Mouse (Mus musculus) embryonic facial prominence, embryonic 13.5 days (tissue): ENCODE measurements at regions not wholly inside any gene's neighbourhood (a gene's known extent, or its start where the extent isn't known, plus 50 kb on each side); places are given as distances from the start of the nearest gene placed in this dataset.

Experiments used
- ATAC-seq: fragments of 200-750 bp; cut with Nextera tagmentation; 2 replicates; pipeline ENCODE4 v1.8.0; 2017; ENCODE audit warnings: low read depth; ENCODE audit not compliant: insufficient number of reproducible peaks, insufficient read depth, low FRiP score, low TSS enrichment
- H3K27ac ChIP-seq: fragments of 300-500 bp; sonication (generic); 2 replicates; pipeline ENCODE4 v1.5.1; 2015; ENCODE audit warnings: moderate library complexity, mild to moderate bottlenecking, inconsistent platforms
- H3K27me3 ChIP-seq: fragments of 300-500 bp; sonication (generic); 2 replicates; pipeline ENCODE4 v1.6.1; 2015; ENCODE audit warnings: mild to moderate bottlenecking, inconsistent platforms
- H3K36me3 ChIP-seq: fragments of 300-500 bp; sonication (generic); 2 replicates; pipeline ENCODE4 v1.6.1; 2015; ENCODE audit warnings: mild to moderate bottlenecking, inconsistent platforms
- H3K4me1 ChIP-seq: fragments of 300-500 bp; sonication (generic); 2 replicates; pipeline ENCODE4 v1.6.1; 2015; ENCODE audit warnings: inconsistent platforms
- H3K4me2 ChIP-seq: fragments of 300-500 bp; sonication (generic); 2 replicates; pipeline ENCODE4 v1.6.1; 2015; ENCODE audit warnings: moderate library complexity, mild to moderate bottlenecking, inconsistent platforms
- H3K4me3 ChIP-seq: fragments of 300-500 bp; sonication (generic); 2 replicates; pipeline ENCODE4 v1.5.1; 2015; ENCODE audit warnings: mild to moderate bottlenecking, inconsistent platforms
- H3K9ac ChIP-seq: fragments of 300-500 bp; sonication (generic); 2 replicates; pipeline ENCODE4 v1.6.1; 2015; ENCODE audit warnings: mild to moderate bottlenecking, inconsistent platforms
- H3K9me3 ChIP-seq: fragments of 300-500 bp; sonication (generic); 2 replicates; pipeline ENCODE4 v1.6.1; 2016; ENCODE audit warnings: inconsistent platforms
- WGBS: fragments of 180-500 bp; shearing (Covaris S2); methylation state at CpG from one replicate; pipeline ENCODE4 v1.1.7; 2015; ENCODE audit warnings: mixed read lengths; 5-methylcytosine and 5-hydroxymethylcytosine counted together

- Histone ChIP-seq H3K27ac (no peak overlapping the region), H3K27me3 (no peaks in the 10 kb centered on the region), H3K4me3 (no peak overlapping the region), H3K9ac (no peak overlapping the region), H3K4me1 (0 out of 2 replicates have a peak, but pooled peaks cover 10% of the 10 kb centered on the region), H3K4me2 (no peak overlapping the region), H3K36me3 (no peaks in the 10 kb centered on the region), H3K9me3 (no peaks in the 10 kb centered on the region)
- ATAC-seq = no peak
- WGBS = 92% methylated on average over 5 of the region's 5 CpGs
Measured at GRCm38 (mm10) chr2:51447616-51448015, 179.7 kb upstream of the Tas2r134 start.

- Histone ChIP-seq H3K9me3 (no peaks in the 10 kb centered on the region), H3K9ac (no peak overlapping the region), H3K27ac (no peak overlapping the region), H3K4me3 (no peak overlapping the region), H3K27me3 (no peaks in the 10 kb centered on the region), H3K4me1 (peaks cover 13% of the 10 kb centered on the region; the same call in 1 of the 2 replicates), H3K36me3 (no peaks in the 10 kb centered on the region), H3K4me2 (peak overlapping the region; percentile 27; the same call in 1 of the 2 replicates)
- 28% methylated on average over 9 of the region's 9 CpGs for WGBS
- ATAC-seq = no peak
Measured at GRCm38 (mm10) chr2:51444386-51445080, 182.8 kb upstream of the Tas2r134 start.

GRCm38 (mm10) chr2:51443946-51444345, 183.4 kb upstream of the Tas2r134 start:
- no peak overlapping the region for H3K4me2 ChIP-seq
- H3K4me3 ChIP-seq = no peak overlapping the region
- no peaks in the 10 kb centered on the region for H3K9me3 ChIP-seq
- no peaks in the 10 kb centered on the region for H3K36me3 ChIP-seq
- WGBS = 27% methylated on average over 3 of the region's 3 CpGs
- H3K9ac ChIP-seq = no peak overlapping the region
- ATAC-seq = no peak
- H3K27ac ChIP-seq = no peak overlapping the region
- H3K27me3 ChIP-seq = no peaks in the 10 kb centered on the region
- peaks cover 13% of the 10 kb centered on the region; the same call in 1 of the 2 replicates for H3K4me1 ChIP-seq

- H3K4me1 ChIP-seq = peaks cover 3% of the 10 kb centered on the region; the same call in 1 of the 2 replicates
- ATAC-seq = no peak
- no peaks in the 10 kb centered on the region for H3K27me3 ChIP-seq
- H3K9ac ChIP-seq = no peak overlapping the region
- H3K27ac ChIP-seq = no peak overlapping the region
- no peak overlapping the region for H3K4me2 ChIP-seq
- H3K4me3 ChIP-seq = no peak overlapping the region
- H3K9me3 ChIP-seq = no peaks in the 10 kb centered on the region
- WGBS = 43% methylated on average over 1 of the region's 1 CpGs
- H3K36me3 ChIP-seq = no peaks in the 10 kb centered on the region
Measured at GRCm38 (mm10) chr2:51439047-51439446, 188.3 kb upstream of the Tas2r134 start.

- Histone ChIP-seq H3K27ac (no peak overlapping the region), H3K36me3 (no peaks in the 10 kb centered on the region), H3K4me3 (no peak overlapping the region), H3K27me3 (no peaks in the 10 kb centered on the region), H3K4me1 (peaks cover 3% of the 10 kb centered on the region; the same call in 1 of the 2 replicates), H3K9ac (no peak overlapping the region), H3K4me2 (no peak overlapping the region), H3K9me3 (no peaks in the 10 kb centered on the region)
- no peak for ATAC-seq
- 46% methylated on average over 3 of the region's 3 CpGs for WGBS
Measured at GRCm38 (mm10) chr2:51436590-51436989, 190.7 kb upstream of the Tas2r134 start.

- no peaks in the 10 kb centered on the region for H3K4me1 ChIP-seq
- no peak overlapping the region for H3K4me3 ChIP-seq
- WGBS = 86% methylated on average over 3 of the region's 3 CpGs
- H3K4me2 ChIP-seq = no peak overlapping the region
- H3K27me3 ChIP-seq = no peaks in the 10 kb centered on the region
- H3K9ac ChIP-seq = no peak overlapping the region
- no peak for ATAC-seq
- H3K36me3 ChIP-seq = no peaks in the 10 kb centered on the region
- H3K27ac ChIP-seq = no peak overlapping the region
- H3K9me3 ChIP-seq = no peaks in the 10 kb centered on the region
Measured at GRCm38 (mm10) chr2:51431564-51431963, 195.7 kb upstream of the Tas2r134 start.

GRCm38 (mm10) chr2:51429716-51430115, 197.6 kb upstream of the Tas2r134 start:
- Histone ChIP-seq H3K9me3 (no peaks in the 10 kb centered on the region), H3K4me1 (no peaks in the 10 kb centered on the region), H3K4me3 (no peak overlapping the region), H3K36me3 (no peaks in the 10 kb centered on the region), H3K27ac (no peak overlapping the region), H3K27me3 (no peaks in the 10 kb centered on the region), H3K4me2 (no peak overlapping the region), H3K9ac (no peak overlapping the region)
- WGBS = 73% methylated on average over 5 of the region's 5 CpGs
- ATAC-seq = no peak

GRCm38 (mm10) chr2:51422442-51422841, 204.9 kb upstream of the Tas2r134 start:
- peaks cover 10% of the 10 kb centered on the region for H3K4me1 ChIP-seq
- H3K4me2 ChIP-seq = no peak overlapping the region
- H3K4me3 ChIP-seq = no peak overlapping the region
- H3K9ac ChIP-seq = no peak overlapping the region
- no peaks in the 10 kb centered on the region for H3K27me3 ChIP-seq
- H3K36me3 ChIP-seq = no peaks in the 10 kb centered on the region
- no peak for ATAC-seq
- no peak overlapping the region for H3K27ac ChIP-seq
- WGBS = 27% methylated on average over 6 of the region's 6 CpGs
- no peaks in the 10 kb centered on the region for H3K9me3 ChIP-seq

- ATAC-seq = no peak
- Histone ChIP-seq H3K9me3 (no peaks in the 10 kb centered on the region), H3K9ac (no peak overlapping the region), H3K4me1 (peaks cover 7% of the 10 kb centered on the region), H3K4me2 (no peak overlapping the region), H3K27me3 (no peaks in the 10 kb centered on the region), H3K36me3 (no peaks in the 10 kb centered on the region), H3K27ac (no peak overlapping the region), H3K4me3 (no peak overlapping the region)
- 76% methylated on average over 10 of the region's 10 CpGs for WGBS
Measured at GRCm38 (mm10) chr2:51417908-51418690, 209.2 kb upstream of the Tas2r134 start.

GRCm38 (mm10) chr2:51388390-51388789, 238.9 kb upstream of the Tas2r134 start:
- no peaks in the 10 kb centered on the region for H3K27me3 ChIP-seq
- no peak overlapping the region for H3K27ac ChIP-seq
- no peaks in the 10 kb centered on the region for H3K4me1 ChIP-seq
- no peaks in the 10 kb centered on the region for H3K36me3 ChIP-seq
- WGBS = 94% methylated on average over 9 of the region's 9 CpGs
- ATAC-seq = no peak
- H3K4me2 ChIP-seq = no peak overlapping the region
- H3K9me3 ChIP-seq = no peaks in the 10 kb centered on the region
- H3K9ac ChIP-seq = no peak overlapping the region
- no peak overlapping the region for H3K4me3 ChIP-seq

- H3K9me3 ChIP-seq = no peaks in the 10 kb centered on the region
- ATAC-seq = no peak
- H3K27ac ChIP-seq = no peak overlapping the region
- 47% methylated on average over 1 of the region's 1 CpGs for WGBS
- H3K9ac ChIP-seq = no peak overlapping the region
- H3K36me3 ChIP-seq = no peaks in the 10 kb centered on the region
- H3K4me3 ChIP-seq = no peak overlapping the region
- H3K27me3 ChIP-seq = no peaks in the 10 kb centered on the region
- H3K4me1 ChIP-seq = no peaks in the 10 kb centered on the region
- no peak overlapping the region for H3K4me2 ChIP-seq
Measured at GRCm38 (mm10) chr2:51387136-51387535, 238.2 kb upstream of the Rnd3 start.

- no peaks in the 10 kb centered on the region; the same call in 1 of the 2 replicates for H3K4me1 ChIP-seq
- no peaks in the 10 kb centered on the region for H3K9me3 ChIP-seq
- H3K4me2 ChIP-seq = no peak overlapping the region
- H3K36me3 ChIP-seq = no peaks in the 10 kb centered on the region
- H3K27ac ChIP-seq = no peak overlapping the region
- no peak overlapping the region for H3K9ac ChIP-seq
- H3K4me3 ChIP-seq = no peak overlapping the region
- no peak for ATAC-seq
- 73% methylated on average over 4 of the region's 4 CpGs for WGBS
- H3K27me3 ChIP-seq = no peaks in the 10 kb centered on the region
Measured at GRCm38 (mm10) chr2:51376597-51376996, 227.7 kb upstream of the Rnd3 start.
